Mouse (Mus musculus): ENCODE measurements around the gene Slc44a2.

GRCm38 (mm10) chr9:21316696-21317095, 3.8 kb upstream of the Slc44a2 start:
- TF ChIP-seq CTCF (IDR thresholded peaks at IDR 0.05; ENCODE audit: insufficient read depth, low read length) (no peak), POLR2A (IDR thresholded peaks at IDR 0.05; ENCODE audit: borderline replicate concordance, extremely low read depth, low read depth, low read length) (no peak)
